Mouse (Mus musculus) gastrocnemius, postnatal 36 days (tissue): ENCODE data around the gene Atg14. TPM values are rescaled to one million over a fixed set of nuclear protein-coding genes. Genes with fewer than 3 reads are reported as not detected.
"Not testable (repeated sequence)": the region's sequence is repeated elsewhere in the genome, so short reads cannot be mapped to it uniquely, and the experiment has no call there.

Experiments used
- DNase-seq, 2 experiments: peaks; one replicate each; pipeline ENCODE4 v3.0.0; 2022
- intact Hi-C: fragments of 180-260 bp; cut with DNase I; formaldehyde crosslinking; loops from one replicate; pipeline ENCODE4 v1.15.1; 2025
- long read RNA-seq, 2 experiments: library from polyadenylated mRNA; stranded (forward); transcript quantifications; one replicate each; pipeline ENCODE4 v2.0.0; 2021
- total RNA-seq, 2 experiments: library from RNA; stranded (reverse); gene quantifications; 2 replicates each; pipeline ENCODE4 v1.2.3; 2021

Gene Atg14
- 1 to 10 TPM; 6.0 to 8.1 TPM for total RNA-seq
- long read RNA-seq, experiment 1, transcript Atg14-201 (10 exons, 3,450 nt), result major isoform, 6 of 10 reads
- long read RNA-seq, experiment 1, partial matches to known transcripts, result 1 of 10 reads
- long read RNA-seq, experiment 1, other reads (novel, unspliced or antisense), result 0 of 10 reads
- long read RNA-seq, experiment 2, partial matches to known transcripts, result 0 of 6 reads
- long read RNA-seq, experiment 2, other reads (novel, unspliced or antisense), result 2 of 6 reads

DNA sequence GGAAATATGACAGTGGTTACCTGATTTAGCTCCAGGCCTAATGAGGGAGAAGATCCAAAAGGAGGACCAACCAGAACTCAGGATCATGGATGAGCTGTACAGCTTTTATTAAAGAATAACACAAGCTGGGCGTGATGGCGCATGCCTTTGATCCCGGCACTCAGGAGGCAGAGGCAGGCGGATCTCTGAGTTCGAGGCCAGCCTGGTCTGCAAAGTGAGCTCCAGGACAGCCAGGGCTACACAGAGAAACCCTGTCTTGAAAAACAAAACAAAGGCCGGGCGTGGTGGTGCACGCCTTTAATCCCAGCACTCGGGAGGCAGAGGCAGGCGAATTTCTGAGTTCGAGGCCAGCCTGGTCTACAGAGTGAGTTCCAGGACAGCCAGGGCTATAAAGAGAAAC, at the start of gene Atg14:
Gene Atg14, minus strand, starts transcription at position 101 of the 400 bp plus-strand sequence.
- DNase-seq, intact Hi-C loops: not testable (repeated sequence)

DNA sequence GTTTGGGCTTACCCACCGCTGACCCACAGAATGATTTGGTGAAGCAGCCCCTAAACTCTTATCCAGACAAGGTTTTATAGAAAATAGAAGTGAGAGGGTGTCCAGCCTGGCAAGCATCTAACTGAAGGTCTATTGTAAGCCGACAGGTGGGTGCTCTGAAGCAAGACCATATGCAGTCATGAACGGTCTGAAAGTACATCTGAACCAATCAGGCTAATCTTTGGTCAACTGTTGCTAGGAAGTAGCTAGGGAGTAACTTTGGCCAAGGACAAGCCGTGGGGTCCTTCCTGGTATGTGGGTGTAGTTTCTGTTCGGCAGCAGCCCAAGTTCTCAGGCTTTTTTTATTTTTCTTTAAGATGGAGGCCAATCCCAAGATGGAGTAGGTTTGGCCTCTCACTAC, 48.4 kb upstream of the Atg14 start:
- DNase-seq, result no peak
- intact Hi-C loops, result no loop called here

DNA sequence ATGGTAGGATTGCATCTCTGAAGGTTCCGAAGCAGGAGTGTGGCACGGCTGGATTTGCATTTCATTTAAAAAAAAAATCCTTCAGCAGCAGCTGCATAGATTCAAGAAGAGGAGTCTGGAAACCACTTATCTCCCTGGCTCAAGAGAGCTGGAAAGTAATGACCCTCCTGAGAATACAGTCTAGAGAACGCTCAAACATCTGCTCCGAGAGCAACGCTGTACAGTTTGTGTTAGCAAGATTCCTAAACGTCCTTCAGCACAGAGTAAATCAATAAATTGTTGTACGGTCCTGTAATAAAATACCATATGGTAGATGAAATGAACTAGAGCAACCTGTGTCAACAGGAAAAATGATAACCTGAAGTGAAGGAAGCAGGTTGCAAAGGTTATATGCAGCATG, 42.8 kb upstream of the Atg14 start:
- no peak for DNase-seq
- intact Hi-C loops, result loop anchor here (5.0 kb wide), 1 partner anchor 1186 kb away; no protein-coding TSS in a partner anchor

DNA sequence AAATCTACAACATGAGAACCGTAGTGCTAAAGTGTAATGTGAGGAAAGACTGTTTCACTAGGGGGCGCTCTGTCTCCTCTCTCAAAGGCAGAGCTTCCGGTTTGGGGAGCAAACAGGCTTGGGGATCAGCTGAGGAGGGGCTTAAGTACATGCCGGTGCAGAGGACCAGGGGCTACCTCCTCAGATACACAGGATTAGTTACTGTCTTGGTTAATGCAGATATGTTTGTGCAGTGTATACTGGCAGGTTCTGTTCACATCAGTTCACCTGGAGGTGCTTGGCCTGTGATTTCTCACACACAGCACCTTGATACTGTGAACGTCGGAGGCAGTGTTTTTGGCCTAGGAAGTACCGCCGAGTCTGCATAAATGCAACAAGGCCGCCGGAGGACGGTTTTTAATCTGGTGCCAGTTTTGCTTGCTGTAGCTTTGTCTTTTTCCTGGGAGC, 27.5 kb upstream of the Atg14 start:
- intact Hi-C loops, result loop anchor here (5.0 to 10.0 kb wide), 3 partner anchors 49 to 777 kb away; partner anchors contain the start of gene Ktn1

DNA sequence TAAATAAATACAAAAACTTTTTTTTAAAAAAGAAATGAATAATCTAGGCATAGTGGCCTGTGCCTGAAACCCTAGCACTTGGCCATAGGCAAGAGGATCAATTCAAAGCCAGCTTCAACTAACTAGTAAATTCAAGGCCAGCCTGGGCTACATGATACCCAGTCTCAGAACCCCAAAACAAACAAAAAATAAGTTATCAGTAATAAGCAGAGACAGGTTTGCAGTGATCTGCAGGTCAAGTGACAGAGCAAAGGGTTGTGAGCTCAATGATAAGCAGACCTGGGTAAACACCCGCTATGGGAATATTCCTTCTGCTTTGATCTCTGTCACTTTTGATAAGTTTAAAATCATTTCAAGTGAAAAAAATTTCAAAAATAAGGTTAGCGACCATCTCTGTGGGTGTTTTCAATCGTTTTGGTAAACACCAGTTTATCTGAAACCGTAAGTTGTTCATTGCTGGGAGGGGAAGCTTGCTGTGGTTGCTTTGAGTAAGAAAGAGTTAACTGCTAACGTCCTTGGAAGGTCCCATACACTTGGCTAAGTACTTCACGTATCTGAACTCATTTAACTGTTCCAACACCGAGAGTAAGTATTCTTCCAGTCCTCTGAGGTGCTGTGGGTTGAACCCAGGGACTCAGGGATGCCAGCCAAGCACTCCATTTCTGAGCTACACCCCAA, 24.1 kb upstream of the Atg14 start:
- no peak for DNase-seq

More for the DNA sequence above, 27.5 kb upstream of the Atg14 start:
- DNase-seq, result peak in 1 of 2 experiments; percentile 34

DNA sequence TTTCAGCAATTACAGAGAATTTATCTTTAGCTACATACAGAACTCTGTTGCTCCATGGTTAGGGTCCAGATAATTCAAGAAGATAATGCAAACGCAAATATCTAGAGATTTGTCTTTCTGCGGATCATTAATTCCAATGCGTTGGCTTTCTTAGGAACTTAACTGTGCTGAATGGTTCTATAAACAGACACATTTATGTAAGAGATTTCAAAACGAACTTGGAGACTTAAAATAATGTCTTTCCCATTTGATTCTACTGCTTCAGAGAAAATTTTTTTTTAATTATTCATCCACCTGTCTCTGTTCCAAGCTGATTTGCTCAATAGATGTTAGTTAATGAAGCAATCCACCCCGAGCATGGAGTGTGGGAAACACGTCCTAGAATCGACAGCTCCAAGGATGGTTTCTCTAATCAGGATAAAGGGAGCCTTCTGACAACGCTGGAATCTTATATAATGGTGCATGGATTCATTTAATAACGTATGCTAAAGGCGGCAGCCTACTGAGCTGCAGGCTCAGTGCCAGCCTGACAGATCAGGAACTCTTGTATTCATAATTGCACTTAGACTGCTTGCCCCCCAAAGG, 20.0 kb upstream of the Atg14 start:
- intact Hi-C loops, result loop anchor here (10.0 kb wide), 1 partner anchor 784 kb away; no protein-coding TSS in a partner anchor
- DNase-seq, result no peak

More for the DNA sequence above, 24.1 kb upstream of the Atg14 start:
- intact Hi-C loops, result loop anchor here (5.0 to 10.0 kb wide), 3 partner anchors 53 to 780 kb away; partner anchors contain the start of gene Ktn1

DNA sequence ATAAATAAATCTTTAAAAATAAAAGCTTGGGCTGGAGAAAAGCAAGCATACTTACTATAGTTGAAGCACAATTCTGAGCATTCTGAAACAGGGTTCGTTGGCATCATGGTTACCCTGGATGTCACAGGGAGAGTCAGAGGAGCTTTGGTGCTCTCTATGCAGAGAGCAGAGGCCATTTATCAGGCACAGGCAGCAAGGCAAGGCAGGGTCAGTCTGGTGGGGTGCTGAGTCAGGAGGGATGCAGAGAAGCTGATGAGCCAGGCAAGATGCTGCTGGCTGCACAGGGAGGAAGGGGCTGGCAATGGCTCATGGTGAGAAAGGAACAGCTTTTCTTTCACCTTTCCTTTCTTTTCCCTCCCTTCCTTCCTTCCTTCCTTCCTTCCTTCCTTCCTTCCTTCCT, 19.0 kb upstream of the Atg14 start:
- intact Hi-C loops, result no loop called here

DNA sequence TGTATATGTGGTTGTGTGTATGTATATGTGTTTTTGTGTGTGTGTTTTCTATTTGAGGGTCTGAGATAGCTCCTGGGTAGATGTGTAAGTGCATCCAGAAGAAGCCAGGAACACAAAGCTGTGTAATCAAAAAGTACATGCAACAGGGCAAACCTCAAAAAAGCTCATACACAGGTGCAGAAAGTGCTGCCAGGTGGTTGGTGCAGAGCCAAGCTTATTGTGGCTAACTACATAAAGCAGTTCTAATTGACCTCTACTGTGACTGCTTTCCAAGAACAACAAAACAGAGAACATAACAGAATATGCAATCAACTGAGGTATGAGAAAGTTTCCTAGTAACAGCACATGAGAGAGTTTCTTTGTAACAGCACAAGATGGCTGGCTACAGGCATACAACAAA, 13.9 kb upstream of the Atg14 start:
- intact Hi-C loops, result no loop called here

More for the DNA sequence above, 19.0 kb upstream of the Atg14 start:
- DNase-seq, result no peak

DNA sequence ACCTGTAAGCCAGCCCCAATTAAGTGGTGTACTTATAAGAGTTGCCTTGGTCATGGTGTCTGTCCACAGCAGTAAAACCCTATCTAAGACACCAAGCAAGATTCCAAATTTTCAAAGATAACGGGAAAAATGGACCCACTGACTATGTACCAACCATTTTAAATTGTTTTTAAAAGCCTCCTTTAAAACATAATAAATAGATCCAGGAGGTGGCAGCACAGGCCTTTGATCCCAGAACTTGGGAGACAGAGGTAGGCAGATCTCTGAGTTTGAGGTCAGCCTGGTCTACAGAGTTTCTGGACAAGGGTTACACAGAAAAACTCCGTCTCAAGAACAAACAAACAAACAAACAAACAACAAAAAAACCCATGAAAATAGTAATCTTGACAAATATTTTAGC, 11.2 kb upstream of the Atg14 start:
- no peak for DNase-seq
- intact Hi-C loops, result no loop called here

More for the DNA sequence above, 13.9 kb upstream of the Atg14 start:
- DNase-seq, result no peak

DNA sequence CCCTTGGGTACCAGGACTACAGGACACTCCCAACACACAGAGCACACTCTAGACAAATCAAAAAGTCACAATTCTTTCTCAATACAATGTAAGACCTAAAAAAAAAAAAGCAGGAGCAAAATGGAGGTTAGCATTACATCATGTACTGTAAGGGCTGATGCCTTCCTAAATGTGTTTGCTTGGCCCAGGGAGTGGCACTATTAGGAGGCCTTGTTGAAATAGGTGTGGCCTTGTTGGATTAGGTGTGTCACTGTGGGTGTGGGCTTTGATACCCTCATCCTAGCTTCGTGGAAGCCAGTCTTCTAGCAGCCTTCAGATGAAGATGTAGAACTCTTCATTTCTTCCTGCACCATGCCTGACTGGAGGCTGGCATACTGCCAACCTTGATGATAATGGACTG, 10.8 kb upstream of the Atg14 start:
- intact Hi-C loops, result no loop called here
- DNase-seq, result no peak

DNA sequence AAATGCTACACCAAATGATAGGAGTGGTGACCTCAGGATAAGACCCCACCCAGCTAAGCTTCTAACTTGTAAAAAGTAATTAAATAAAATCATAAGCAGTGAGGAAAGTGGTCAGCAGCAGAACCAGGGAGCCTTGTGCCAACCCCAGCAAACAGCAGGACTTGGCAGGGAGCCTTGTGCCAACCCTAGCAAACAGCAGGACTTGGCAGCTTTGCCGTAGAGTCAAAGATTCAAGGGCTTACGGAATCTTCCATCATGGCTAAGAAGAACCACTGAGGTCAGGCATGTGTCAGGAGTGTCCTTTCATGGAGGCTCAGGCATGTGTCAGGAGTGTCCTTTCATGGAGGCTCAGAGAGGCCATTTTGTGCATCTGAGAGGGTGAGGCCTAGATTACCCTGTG, 7.6 kb upstream of the Atg14 start:
- intact Hi-C loops, result no loop called here

DNA sequence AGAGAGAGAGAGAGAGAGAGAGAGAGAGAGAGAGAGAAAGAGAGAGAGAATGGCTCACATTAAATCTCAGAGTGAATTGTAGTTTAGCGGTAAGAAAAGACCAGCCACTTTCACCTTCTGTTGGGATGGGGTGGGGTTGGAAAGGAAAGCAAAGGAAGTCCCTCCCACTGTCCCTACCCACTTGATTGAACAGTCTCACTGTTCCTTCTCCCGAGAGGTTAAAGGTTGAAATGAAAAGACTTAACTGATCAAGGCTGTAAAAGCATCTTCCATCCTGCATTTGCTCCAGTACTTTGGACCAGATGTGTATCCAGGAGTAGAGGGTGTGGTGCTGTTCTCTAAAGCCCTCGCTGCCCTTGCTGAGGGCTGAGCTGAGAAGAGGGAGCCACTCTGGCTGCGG, 6.2 kb upstream of the Atg14 start:
- intact Hi-C loops, result no loop called here
- DNase-seq, result no peak

More for the DNA sequence above, 7.6 kb upstream of the Atg14 start:
- no peak for DNase-seq

DNA sequence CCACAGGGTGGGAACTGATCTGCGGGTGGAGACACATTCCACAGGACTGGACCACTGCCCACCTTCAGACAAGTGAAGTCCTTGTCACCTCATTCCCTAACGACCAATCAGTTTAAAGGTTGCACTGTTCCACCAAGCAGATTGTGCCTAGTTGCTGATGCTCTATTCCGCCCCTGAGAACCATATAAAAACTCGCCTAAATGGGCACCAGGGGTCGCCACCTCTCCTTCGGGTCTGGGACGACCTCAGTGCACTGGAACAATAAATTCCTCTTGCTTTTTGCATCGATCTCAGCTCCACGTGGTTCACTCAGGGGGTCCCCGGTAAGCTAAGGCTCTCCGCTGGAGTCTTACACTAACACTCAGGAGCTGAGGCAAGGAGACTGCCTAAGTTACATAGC, 4.3 kb upstream of the Atg14 start:
- intact Hi-C loops, result no loop called here
- no peak for DNase-seq

DNA sequence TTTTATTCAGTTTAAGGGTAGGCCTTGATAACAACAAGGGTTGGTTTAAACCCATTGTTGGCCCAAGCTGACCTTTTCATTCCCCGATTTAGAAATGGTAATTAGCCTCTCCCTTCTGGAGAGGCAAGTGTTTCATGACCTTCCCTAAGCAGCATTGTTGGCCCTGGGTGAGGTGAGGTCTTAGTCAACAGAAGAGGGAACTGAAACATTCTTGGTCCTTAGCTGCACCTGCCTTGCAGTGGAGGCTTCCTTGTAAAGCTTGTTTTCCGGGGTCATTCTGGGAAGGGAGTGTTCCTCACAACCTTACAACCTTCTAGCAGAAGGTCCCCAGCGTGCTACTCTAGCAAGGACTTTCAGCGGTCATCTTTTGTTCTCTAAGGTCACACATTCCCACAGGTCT, 2.3 kb upstream of the Atg14 start:
- DNase-seq, result no peak
- intact Hi-C loops, result no loop called here

DNA sequence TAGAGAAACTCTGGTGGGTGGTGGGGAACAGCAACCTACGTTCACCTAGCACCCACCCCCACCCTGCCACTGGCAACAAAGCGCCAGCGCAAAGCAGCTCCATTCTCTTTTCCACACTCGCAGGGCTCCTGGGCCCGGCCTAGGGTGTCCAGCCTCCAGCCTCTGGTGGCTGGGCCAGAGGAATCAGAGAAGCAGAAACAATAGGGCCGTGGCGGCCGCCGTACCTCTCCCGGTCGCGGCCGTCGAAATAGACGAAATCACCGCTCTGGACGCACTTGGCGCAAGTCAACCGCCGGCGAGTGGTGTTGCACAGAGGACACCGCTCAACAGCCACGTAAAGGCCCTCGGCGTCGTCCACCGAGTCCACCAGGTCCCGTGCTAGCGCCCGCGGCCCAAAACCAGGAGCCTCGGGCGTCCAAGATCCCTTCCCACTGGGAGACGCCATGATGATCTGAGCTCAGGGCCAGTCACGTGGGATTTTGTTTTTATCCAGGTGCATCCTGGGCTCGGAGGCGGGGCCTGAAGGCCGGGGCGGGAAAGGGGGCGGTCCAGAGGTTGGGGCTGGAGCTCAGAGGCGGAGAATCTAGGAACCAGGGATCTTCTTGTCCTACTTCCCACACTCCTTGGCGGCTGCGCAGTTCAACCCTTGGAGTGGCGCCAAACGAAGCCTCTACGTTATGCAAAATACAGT, 2.3 kb downstream of the Atg14 start:
- intact Hi-C loops, result no loop called here
- peak; percentile 96 to 97 for DNase-seq

DNA sequence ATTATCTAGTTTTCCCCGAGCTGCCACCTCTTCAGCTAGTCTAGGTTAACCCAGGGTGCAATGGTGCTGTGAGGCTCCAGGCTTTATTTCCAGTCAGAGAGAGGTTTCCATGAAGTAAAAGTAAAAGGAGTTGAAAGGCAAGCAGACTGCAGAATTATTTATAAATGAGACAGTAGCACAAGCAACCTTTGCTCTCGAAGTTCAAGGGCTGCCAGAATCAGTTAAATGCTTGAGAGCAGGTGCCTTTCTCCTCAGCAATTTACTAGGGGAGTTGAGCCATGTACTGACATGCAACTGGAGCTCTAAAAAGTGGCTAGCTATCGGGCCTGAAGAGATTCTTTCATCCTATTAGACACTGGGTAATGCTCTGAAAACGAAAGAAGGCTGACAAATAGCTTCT, 7.3 kb downstream of the Atg14 start:
- DNase-seq, result no peak
- intact Hi-C loops, result no loop called here

DNA sequence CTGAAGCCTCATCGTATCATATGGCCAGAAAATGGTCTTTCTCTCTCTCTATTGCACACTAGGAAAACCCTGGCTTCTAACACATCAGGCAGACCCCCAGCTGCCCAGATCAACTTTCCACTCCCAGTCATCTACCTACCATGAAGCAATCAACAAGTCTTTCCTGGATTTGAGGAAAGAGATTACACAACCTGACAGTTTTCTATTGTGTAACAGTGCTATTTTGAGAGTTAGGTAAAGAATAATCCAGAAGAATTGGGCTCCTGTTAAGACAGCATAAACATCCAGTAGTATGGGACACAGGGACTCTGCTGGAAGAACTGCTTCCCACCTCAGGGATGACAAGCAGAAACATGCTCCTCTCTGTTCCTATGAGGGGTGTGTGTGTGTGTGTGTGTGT, 7.9 kb downstream of the Atg14 start:
- DNase-seq, result no peak
- intact Hi-C loops, result no loop called here

DNA sequence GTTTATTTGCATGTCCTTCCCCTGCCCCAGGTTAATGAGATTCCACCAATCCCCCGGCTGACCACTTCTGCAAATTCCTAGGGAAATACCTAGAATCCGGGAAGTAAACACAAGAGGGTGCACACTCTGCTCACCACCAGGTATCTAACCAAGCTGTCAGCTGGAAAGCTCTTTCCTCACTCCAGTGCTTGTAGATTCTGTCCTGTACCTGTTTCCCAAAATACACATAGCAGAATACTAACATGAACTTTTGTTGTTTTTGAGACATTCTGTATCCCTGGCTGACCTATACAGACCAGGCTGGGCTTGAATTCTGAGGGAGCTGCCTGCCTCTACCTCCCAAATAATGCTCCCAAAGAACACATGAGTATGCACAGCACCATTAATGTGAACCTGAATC, 9.7 kb downstream of the Atg14 start:
- no peak for DNase-seq
- intact Hi-C loops, result no loop called here

DNA sequence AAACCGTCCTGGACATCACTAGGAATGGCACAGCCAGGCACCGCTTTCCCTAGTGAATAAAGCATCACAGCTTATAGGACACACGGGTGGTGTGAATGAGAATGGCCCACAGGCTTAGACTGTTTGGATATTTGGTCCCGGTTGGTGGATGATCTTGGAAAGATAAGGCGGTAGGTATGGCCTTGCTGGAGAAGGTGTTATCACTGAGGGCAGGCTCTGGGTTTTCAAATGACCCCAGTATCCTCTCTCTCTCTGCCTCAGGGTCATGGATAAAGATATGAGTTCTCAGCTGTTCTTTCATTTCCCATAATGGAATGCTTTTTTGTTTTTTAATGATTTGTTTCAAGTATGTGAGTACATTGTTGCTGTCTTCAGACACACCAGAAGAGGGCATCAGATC, 15.2 kb downstream of the Atg14 start:
- DNase-seq, result no peak
- intact Hi-C loops, result no loop called here

DNA sequence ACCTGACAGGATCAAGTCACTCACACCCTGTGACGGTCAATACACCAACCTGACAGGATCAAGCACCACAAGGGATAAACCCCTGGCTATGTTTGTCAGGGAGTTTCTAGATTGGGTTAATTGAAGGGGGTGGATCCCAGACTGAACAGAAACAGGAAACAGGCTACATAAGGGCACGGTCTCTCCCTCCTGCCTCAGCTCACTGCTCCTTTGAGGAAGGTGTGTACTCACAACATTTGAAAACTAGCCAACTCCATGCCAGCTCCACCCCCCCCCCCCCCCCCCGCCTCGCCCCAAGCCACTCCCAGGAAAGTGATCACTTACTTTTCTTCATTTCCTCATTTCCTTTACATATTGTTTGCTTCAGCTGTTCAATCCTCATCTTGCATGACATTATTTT, 16.2 kb downstream of the Atg14 start:
- intact Hi-C loops, result no loop called here
- no peak for DNase-seq

DNA sequence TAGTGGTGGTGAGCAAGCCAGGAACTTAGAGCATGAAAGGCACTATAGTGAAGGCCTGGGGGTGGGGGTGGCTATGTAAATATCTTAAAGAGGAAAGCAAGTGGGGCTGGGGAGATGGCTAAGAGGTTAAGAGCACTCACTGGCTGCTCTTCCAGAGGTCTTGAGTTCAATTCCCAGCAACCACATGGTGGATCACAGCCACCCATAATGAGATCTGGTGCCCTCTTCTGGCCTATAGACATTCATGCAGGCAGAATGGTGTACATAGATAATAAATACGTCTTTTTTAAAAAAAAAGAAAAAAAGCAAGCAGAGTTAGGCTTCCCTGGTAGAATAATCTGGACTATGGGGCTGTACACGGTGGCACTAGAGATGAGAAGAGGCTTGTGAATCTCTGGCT, 17.1 kb downstream of the Atg14 start:
- DNase-seq, result no peak

More for the DNA sequence above, 17.1 kb downstream of the Atg14 start:
- intact Hi-C loops, result no loop called here
